Mouse (Mus musculus): ENCODE measurements around the gene Slc48a1. TPM values are rescaled to one million over a fixed set of nuclear protein-coding genes. Genes with fewer than 3 reads are reported as not detected.

Slc48a1 gene
- polyA plus RNA-seq, 1 experiment from 2014 or later: 23.9 TPM

DNA sequence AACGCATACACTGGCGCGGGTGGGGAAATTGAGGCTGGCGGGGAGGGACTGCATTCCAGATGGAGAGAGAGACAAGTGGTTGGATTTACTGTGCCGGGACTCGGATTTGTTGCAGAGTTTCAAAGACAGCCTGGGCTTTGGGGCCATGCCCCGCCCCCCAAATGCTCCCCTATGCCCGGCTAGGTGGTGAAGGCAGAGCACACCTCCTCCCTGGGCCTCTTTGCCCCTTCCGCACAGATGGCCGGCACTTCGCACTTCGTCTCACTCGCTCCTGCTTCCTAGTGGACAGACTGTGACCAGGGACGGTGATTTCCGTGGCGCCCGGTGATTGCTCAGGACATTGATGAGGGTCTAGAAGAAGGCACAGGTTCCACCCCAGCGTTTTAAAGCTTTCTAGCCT is 10.1 kb upstream of the Slc48a1 start:
- H3K9me3 ChIP-seq: no peaks in the 10 kb centered on the region
- peaks cover 34% of the 10 kb centered on the region for H3K4me1 ChIP-seq (replicated peaks)
- H3K4me3 ChIP-seq (replicated peaks): peak overlapping the region; percentile 52
- no peaks in the 10 kb centered on the region for H3K36me3 ChIP-seq
- WGBS: under 1% methylated on average over 18 of the region's 18 CpGs
- peak; percentile 46 for ATAC-seq
- H3K27me3 ChIP-seq (replicated peaks): peaks cover 21% of the 10 kb centered on the region
- H3K4me2 ChIP-seq (replicated peaks): peak overlapping the region; percentile 97
- peak overlapping the region; percentile 51 for H3K9ac ChIP-seq
- peak overlapping the region; percentile 33 for H3K27ac ChIP-seq

DNA sequence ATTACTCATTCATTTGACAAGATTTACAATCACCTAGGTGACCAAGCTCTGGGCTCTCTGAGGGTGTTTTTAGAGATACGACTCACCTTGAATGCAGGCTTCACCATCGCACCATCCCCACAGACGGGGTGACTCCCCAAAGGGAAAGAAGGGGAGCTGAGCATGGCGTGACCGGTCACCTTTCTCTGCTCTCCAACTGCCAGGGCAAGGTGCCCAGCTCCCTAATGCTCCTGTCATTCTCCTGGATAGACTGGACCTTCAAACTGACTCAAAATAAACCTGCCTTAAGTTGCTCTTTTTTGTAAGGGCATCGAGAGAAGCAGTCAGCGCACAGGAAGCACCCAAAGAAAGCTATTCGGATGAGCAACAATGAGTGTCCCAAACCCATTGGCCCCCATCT is 8.0 kb upstream of the Slc48a1 start:
- ATAC-seq: no peak
- WGBS: 76% methylated on average over 8 of the region's 8 CpGs
- Histone ChIP-seq H3K9me3 (no peaks in the 10 kb centered on the region), H3K27ac (no peak overlapping the region), H3K4me1 (replicated peaks) (peaks cover 43% of the 10 kb centered on the region), H3K27me3 (replicated peaks) (peaks cover 21% of the 10 kb centered on the region), H3K4me3 (replicated peaks) (no peak overlapping the region), H3K9ac (no peak overlapping the region), H3K36me3 (no peaks in the 10 kb centered on the region), H3K4me2 (replicated peaks) (no peak overlapping the region)

GRCm38 (mm10) chr15:97773108-97773507 is 5.2 kb upstream of the Slc48a1 start:
- peak overlapping the region; percentile 9 for H3K4me2 ChIP-seq (replicated peaks)
- no peaks in the 10 kb centered on the region for H3K36me3 ChIP-seq
- H3K9ac ChIP-seq: no peak overlapping the region
- H3K4me3 ChIP-seq (replicated peaks): no peak overlapping the region
- H3K4me1 ChIP-seq (replicated peaks): peaks cover 25% of the 10 kb centered on the region
- ATAC-seq: peak; percentile 67
- 0 out of 2 replicates have a peak, but pooled peaks cover 9% of the 10 kb centered on the region for H3K27me3 ChIP-seq (replicated peaks)
- H3K27ac ChIP-seq: peak overlapping the region; percentile 64
- 22% methylated on average over 5 of the region's 5 CpGs for WGBS
- no peaks in the 10 kb centered on the region for H3K9me3 ChIP-seq

GRCm38 (mm10) chr15:97773961-97774370 is 4.4 kb upstream of the Slc48a1 start:
- peak overlapping the region; percentile 64 for H3K27ac ChIP-seq
- H3K36me3 ChIP-seq: no peaks in the 10 kb centered on the region
- H3K4me2 ChIP-seq (replicated peaks): no peak overlapping the region
- 61% methylated on average over 5 of the region's 5 CpGs for WGBS
- H3K4me3 ChIP-seq (replicated peaks): no peak overlapping the region
- H3K9me3 ChIP-seq: no peaks in the 10 kb centered on the region
- ATAC-seq: no peak
- no peak overlapping the region for H3K9ac ChIP-seq
- peaks cover 21% of the 10 kb centered on the region for H3K4me1 ChIP-seq (replicated peaks)
- 0 out of 2 replicates have a peak, but pooled peaks cover 9% of the 10 kb centered on the region for H3K27me3 ChIP-seq (replicated peaks)

- Histone ChIP-seq H3K4me2 (replicated peaks) (no peak overlapping the region), H3K4me1 (replicated peaks) (peaks cover 21% of the 10 kb centered on the region), H3K27me3 (replicated peaks) (no peaks in the 10 kb centered on the region), H3K36me3 (no peaks in the 10 kb centered on the region), H3K9me3 (no peaks in the 10 kb centered on the region), H3K27ac (no peak overlapping the region), H3K9ac (no peak overlapping the region), H3K4me3 (replicated peaks) (no peak overlapping the region)
- WGBS: 15% methylated on average over 8 of the region's 8 CpGs
- ATAC-seq: peak; percentile 74
Measured at GRCm38 (mm10) chr15:97776514-97776913, 1.8 kb upstream of the Slc48a1 start.

DNA sequence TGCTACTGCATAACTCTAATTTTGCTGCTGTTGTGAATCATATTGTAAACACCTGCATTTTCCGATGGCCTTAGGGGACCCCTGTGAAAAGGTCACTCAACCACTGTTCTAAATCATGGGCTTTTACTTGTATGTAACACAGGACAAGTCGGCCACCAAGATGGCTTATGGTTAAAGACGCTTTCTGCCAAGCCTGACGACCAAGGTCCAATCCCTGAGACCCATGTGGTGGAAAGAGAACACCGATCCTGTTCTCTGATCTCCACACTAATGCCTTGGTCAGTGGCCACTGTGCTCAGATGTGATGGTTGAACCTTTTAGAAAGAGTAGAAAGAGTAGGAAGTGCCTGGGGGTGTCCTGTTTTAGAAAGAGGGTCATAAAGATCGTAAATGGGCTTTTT is 1.4 kb upstream of the Slc48a1 start:
- Histone ChIP-seq H3K27ac (no peak overlapping the region), H3K4me1 (replicated peaks) (peaks cover 21% of the 10 kb centered on the region), H3K4me2 (replicated peaks) (no peak overlapping the region), H3K9me3 (no peaks in the 10 kb centered on the region), H3K9ac (no peak overlapping the region), H3K4me3 (replicated peaks) (no peak overlapping the region), H3K36me3 (no peaks in the 10 kb centered on the region), H3K27me3 (replicated peaks) (no peaks in the 10 kb centered on the region)
- ATAC-seq: no peak
- 78% methylated on average over 6 of the region's 6 CpGs for WGBS

DNA sequence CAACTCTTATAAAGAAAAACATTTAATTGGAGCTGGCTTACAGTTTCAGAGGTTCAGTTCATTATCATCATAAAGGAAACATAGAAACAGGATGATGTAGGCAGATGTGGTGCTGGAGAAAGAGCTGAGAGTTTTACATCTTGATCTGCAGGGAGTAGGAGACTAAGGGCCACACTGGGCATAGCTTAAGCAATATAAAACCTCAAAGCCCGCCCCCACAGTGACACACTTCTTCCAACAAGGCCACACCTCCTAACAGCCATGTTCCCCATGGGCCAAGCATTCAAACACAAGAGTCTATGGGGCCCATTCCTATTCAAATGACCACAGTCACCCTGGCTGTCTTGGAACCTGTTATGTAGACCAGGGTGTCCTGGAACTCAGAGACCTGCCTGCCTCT is 1.3 kb downstream of the Slc48a1 start:
- no peak overlapping the region for H3K4me3 ChIP-seq (replicated peaks)
- H3K9me3 ChIP-seq: no peaks in the 10 kb centered on the region
- H3K27me3 ChIP-seq (replicated peaks): no peaks in the 10 kb centered on the region
- no peaks in the 10 kb centered on the region for H3K36me3 ChIP-seq
- ATAC-seq: no peak
- H3K4me1 ChIP-seq (replicated peaks): peaks cover 12% of the 10 kb centered on the region
- 82% methylated on average over 1 of the region's 1 CpGs for WGBS
- H3K9ac ChIP-seq: no peak overlapping the region
- no peak overlapping the region for H3K4me2 ChIP-seq (replicated peaks)
- H3K27ac ChIP-seq: no peak overlapping the region

DNA sequence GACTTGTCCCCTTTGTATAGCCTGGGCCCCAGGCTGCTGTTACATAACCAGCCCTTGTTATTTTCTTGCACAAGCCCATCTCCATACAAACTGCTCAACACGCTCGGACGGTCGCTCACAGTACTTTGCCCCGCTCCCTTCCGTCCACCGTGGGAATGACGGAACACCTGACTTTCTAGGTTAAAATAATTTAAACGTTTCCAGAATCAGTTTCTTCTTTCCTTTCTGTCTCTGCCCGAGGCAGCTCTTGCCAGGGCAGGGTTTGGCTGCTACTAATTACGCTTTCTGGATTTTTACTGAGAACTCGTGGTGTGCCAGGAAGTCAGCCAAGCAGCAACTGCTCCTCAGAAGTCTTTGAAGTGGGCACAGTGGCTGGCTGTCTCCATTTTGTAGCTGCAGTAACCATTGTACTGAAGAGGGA is 2.3 kb downstream of the Slc48a1 start:
- H3K9ac ChIP-seq: no peak overlapping the region
- H3K4me2 ChIP-seq (replicated peaks): no peak overlapping the region
- 77% methylated on average over 12 of the region's 12 CpGs for WGBS
- peaks cover 15% of the 10 kb centered on the region for H3K4me1 ChIP-seq (replicated peaks)
- no peak overlapping the region for H3K27ac ChIP-seq
- H3K36me3 ChIP-seq: no peaks in the 10 kb centered on the region
- no peaks in the 10 kb centered on the region for H3K27me3 ChIP-seq (replicated peaks)
- H3K9me3 ChIP-seq: no peaks in the 10 kb centered on the region
- H3K4me3 ChIP-seq (replicated peaks): no peak overlapping the region
- ATAC-seq: no peak

GRCm38 (mm10) chr15:97781961-97782748 is 3.8 kb downstream of the Slc48a1 start:
- ATAC-seq: peak; percentile 23; the same call in 1 of the 2 replicates
- Histone ChIP-seq H3K36me3 (no peaks in the 10 kb centered on the region), H3K4me3 (replicated peaks) (peak overlapping the region; percentile 19; the same call in 1 of the 2 replicates), H3K9me3 (no peaks in the 10 kb centered on the region), H3K27ac (peak overlapping the region; percentile 57; the same call in 1 of the 2 replicates), H3K4me2 (replicated peaks) (peak overlapping the region; percentile 52), H3K9ac (no peak overlapping the region), H3K27me3 (replicated peaks) (no peaks in the 10 kb centered on the region), H3K4me1 (replicated peaks) (peaks cover 19% of the 10 kb centered on the region)
- 9% methylated on average over 24 of the region's 24 CpGs for WGBS

DNA sequence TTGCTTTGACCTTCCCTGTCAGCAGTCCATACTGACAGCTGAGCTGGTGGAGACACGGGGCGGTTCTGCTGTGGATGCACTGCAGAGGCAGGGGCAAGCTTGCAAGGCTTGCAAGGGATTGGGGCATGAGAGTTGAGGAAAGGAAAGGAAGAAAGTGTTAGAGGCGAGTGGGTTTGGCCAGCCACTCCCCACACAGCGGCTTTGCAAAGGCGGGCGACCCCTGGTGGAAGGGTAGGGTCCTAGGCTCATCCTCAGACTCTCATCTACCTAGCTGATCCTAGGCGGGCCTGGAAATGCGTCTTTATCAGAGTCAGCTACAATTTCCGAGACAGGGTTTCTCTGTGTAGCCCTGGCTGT is 4.4 kb downstream of the Slc48a1 start:
- peak overlapping the region; percentile 52 for H3K4me2 ChIP-seq (replicated peaks)
- peaks cover 19% of the 10 kb centered on the region for H3K4me1 ChIP-seq (replicated peaks)
- 12% methylated on average over 9 of the region's 9 CpGs for WGBS
- H3K4me3 ChIP-seq (replicated peaks): 0 out of 2 replicates have a peak overlapping the region, but pooled peaks have one; percentile 19
- peak; percentile 32; the same call in 1 of the 2 replicates for ATAC-seq
- H3K27ac ChIP-seq: peak overlapping the region; percentile 57; the same call in 1 of the 2 replicates
- no peak overlapping the region; the same call in 1 of the 2 replicates for H3K9ac ChIP-seq
- no peaks in the 10 kb centered on the region for H3K27me3 ChIP-seq (replicated peaks)
- H3K9me3 ChIP-seq: no peaks in the 10 kb centered on the region
- H3K36me3 ChIP-seq: no peaks in the 10 kb centered on the region

DNA sequence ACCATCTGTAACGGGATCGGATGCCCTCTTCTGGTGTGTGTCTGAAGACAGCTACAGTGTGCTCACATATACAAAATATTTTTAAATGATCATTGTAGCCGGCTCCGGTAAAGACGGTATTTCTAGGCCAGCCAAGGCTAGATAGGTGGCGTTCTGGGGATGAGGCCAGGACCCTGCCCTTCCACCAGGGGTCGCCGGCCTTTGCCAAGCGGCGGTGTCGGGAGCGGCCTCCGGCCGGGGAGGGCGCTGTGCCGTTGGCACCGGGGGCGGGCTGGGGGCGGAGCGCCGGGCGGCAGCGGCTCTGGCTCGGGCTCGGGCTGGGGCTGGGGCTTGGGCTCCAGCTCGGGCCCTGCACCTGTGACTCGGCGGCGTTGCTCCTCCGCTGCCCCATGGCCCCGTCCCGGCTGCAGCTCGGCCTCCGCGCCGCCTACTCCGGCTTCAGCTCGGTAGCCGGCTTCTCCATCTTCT is 5.8 kb downstream of the Slc48a1 start:
- Histone ChIP-seq H3K4me3 (replicated peaks) (peak overlapping the region; percentile 70), H3K36me3 (no peaks in the 10 kb centered on the region), H3K4me1 (replicated peaks) (peaks cover 24% of the 10 kb centered on the region), H3K4me2 (replicated peaks) (peak overlapping the region; percentile 93), H3K9me3 (no peaks in the 10 kb centered on the region), H3K27me3 (replicated peaks) (no peaks in the 10 kb centered on the region), H3K27ac (no peak overlapping the region), H3K9ac (peak overlapping the region; percentile 75)
- WGBS: 2% methylated on average over 38 of the region's 39 CpGs
- ATAC-seq: peak; percentile 92

DNA sequence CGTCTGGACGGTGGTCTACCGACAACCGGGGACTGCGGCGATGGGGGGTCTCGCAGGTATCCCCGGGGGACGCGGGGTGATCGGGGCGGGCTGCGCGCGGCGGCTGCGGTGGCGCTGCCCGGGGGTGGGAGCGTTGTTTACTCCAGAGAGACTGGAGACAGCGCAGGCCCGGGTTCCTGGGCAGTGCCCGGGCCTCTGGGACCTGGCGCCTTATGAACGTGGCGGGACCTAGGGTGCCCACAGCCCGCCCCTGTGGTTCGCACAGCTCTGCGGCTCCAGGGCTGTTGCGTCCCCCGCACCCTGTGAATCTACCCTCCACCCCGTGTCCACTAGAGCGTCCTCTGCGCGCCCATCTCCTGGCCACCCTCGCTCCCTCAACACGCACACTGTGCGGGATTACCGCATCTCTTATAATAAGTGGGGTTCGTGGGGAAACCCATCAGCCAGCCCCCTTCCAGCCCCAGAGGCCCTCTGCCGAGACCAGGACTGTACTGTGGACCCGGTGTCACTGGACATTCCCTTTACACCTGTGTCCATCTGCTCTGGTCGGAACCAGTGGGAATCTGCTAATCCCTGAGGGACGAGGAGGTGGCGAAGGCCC is 6.3 kb downstream of the Slc48a1 start:
- Histone ChIP-seq H3K4me1 (replicated peaks) (peaks cover 24% of the 10 kb centered on the region), H3K27ac (no peak overlapping the region), H3K36me3 (no peaks in the 10 kb centered on the region), H3K4me2 (replicated peaks) (peak overlapping the region; percentile 93), H3K9ac (peak overlapping the region; percentile 75), H3K27me3 (replicated peaks) (no peaks in the 10 kb centered on the region), H3K9me3 (no peaks in the 10 kb centered on the region), H3K4me3 (replicated peaks) (peak overlapping the region; percentile 70)
- peak; percentile 76 for ATAC-seq
- 7% methylated on average over 45 of the region's 45 CpGs for WGBS

Data from intestine, embryonic 15.5 days (tissue).